Mouse (Mus musculus): Measurements from ENCODE around the gene Hgf. TPM values are rescaled to one million over a fixed set of nuclear protein-coding genes. Genes with fewer than 3 reads are reported as not detected.
A peak's percentile ranks its signal among the peaks of the same experiment; 100 is the strongest.

Hgf gene
- polyA plus RNA-seq, 1 experiment = 8.9 TPM

DNA sequence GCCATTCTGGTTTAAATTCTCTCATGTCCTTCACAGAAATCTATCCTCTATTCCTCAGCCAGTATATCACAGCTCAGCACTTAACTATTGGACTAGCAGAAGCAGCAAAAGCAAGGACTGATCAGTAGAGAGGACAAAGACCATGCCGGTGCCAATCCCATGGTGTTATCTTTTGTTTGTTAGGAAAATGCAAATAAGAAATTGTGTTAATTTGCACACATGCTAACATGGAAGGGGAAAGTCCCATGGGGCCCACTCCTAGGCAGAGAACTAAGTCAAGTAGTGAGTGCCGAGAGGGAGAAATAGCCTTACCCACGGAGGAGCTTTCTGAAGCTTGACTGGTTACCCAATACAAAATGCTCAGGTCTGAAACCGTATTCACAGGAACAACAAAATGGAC lies 42.4 kb downstream of the Hgf start:
- Histone ChIP-seq H3ac (ENCODE audit: control insufficient read depth, insufficient read length, low read depth) (no peak overlapping the region), H3K27me3 (ENCODE audit: control insufficient read depth, insufficient read depth, insufficient read length) (no peaks in the 10 kb centered on the region), H3K79me2 (ENCODE audit: control insufficient read depth, insufficient read depth) (no peaks in the 10 kb centered on the region), H3K4me3 (ENCODE audit: insufficient read depth, poor library complexity, severe bottlenecking) (no peak overlapping the region), H3K36me3 (ENCODE audit: control insufficient read depth, insufficient read depth) (no peaks in the 10 kb centered on the region), H3K79me3 (ENCODE audit: low read depth) (no peaks in the 10 kb centered on the region)
- TF ChIP-seq FOSL1 (IDR thresholded peaks at IDR 0.05; ENCODE audit: insufficient read depth, low read length, poor library complexity, severe bottlenecking) (no peak), USF1 (IDR thresholded peaks at IDR 0.05; ENCODE audit: low read depth) (no peak)

DNA sequence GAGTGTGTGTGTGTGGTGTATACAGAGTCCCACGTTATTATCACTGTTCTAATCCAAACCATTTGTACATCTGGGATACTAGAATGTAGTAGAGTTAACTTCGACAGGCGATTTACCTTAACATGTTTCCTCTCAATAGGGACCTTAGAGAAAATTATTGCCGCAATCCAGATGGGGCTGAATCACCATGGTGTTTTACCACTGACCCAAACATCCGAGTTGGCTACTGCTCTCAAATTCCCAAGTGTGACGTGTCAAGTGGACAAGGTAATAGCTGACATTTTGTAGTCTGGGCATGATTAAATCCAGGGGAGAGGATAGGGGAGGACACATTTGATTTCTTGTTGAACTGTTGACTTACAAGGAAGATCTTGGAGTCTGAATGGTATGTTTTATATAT lies 44.7 kb downstream of the Hgf start:
- Histone ChIP-seq H3ac (ENCODE audit: control insufficient read depth, insufficient read length, low read depth) (no peak overlapping the region), H3K36me3 (ENCODE audit: control insufficient read depth, insufficient read depth) (no peaks in the 10 kb centered on the region)

DNA sequence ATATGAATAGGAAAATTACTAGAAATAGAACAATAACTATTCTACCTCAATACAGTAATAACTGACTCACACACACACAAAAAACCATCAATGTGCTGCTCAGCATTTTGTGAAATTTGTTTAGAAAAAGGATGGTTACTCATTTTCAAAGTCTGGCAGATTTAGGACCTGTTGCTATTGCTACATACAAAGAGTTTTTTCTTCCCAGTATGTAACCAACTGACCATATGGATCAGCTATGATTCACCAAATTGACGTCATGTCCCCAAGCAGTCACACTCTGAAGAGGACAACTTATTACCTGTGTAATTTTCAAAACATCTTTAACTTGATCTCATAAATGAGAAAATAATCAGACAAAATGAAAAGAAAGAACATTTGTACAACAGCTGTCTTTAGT lies 48.2 kb downstream of the Hgf start:
- H3K79me2 ChIP-seq (ENCODE audit: control insufficient read depth, insufficient read depth) = no peaks in the 10 kb centered on the region
- TF ChIP-seq USF1 (IDR thresholded peaks at IDR 0.05; ENCODE audit: low read depth) (no peak), MAX (IDR thresholded peaks at IDR 0.05) (no peak), FOSL1 (IDR thresholded peaks at IDR 0.05; ENCODE audit: insufficient read depth, low read length, poor library complexity, severe bottlenecking) (no peak), MYOD1 (IDR thresholded peaks at IDR 0.05; ENCODE audit: control insufficient read depth, insufficient read length, low read depth) (peak; percentile 67), CEBPB (IDR thresholded peaks at IDR 0.05; ENCODE audit: low read depth) (peak; percentile 84)

More for the DNA sequence above, 44.7 kb downstream of the Hgf start:
- H3K27me3 ChIP-seq (ENCODE audit: control insufficient read depth, insufficient read depth, insufficient read length) = no peaks in the 10 kb centered on the region
- no peak overlapping the region for H3K4me3 ChIP-seq (ENCODE audit: insufficient read depth, poor library complexity, severe bottlenecking)
- TF ChIP-seq CEBPB (IDR thresholded peaks at IDR 0.05; ENCODE audit: low read depth) (peak; percentile 52), MAX (IDR thresholded peaks at IDR 0.05) (no peak)
- no peaks in the 10 kb centered on the region for H3K79me3 ChIP-seq (ENCODE audit: low read depth)
- H3K79me2 ChIP-seq (ENCODE audit: control insufficient read depth, insufficient read depth) = no peaks in the 10 kb centered on the region

DNA sequence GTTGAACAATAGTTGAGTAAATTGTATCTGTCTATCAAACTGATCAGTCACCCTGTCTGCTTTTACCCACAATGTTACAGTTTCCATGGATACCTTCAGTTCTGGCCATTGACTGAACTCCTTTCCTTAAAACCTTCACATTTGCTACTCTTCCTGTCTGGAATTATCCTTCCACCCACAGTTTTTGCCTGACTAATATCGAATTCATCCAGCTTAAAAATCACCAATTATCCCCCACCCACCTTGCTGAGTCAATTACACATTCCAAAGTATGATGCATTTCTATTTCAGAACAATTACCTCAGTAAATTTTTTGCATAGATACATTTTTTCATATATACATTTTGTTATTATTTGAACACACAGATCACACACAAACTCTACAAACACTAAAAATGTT lies 79.7 kb downstream of the Hgf start:
- no peaks in the 10 kb centered on the region for H3K27me3 ChIP-seq (ENCODE audit: control insufficient read depth, insufficient read depth, insufficient read length)
- no peaks in the 10 kb centered on the region for H3K36me3 ChIP-seq (ENCODE audit: control insufficient read depth, insufficient read depth)
- H3K79me2 ChIP-seq (ENCODE audit: control insufficient read depth, insufficient read depth) = no peaks in the 10 kb centered on the region
- no peak overlapping the region for H3K4me3 ChIP-seq (ENCODE audit: insufficient read depth, poor library complexity, severe bottlenecking)
- TF ChIP-seq FOSL1 (IDR thresholded peaks at IDR 0.05; ENCODE audit: insufficient read depth, low read length, poor library complexity, severe bottlenecking) (peak; percentile 27), CEBPB (IDR thresholded peaks at IDR 0.05; ENCODE audit: low read depth) (no peak)
- H3ac ChIP-seq (ENCODE audit: control insufficient read depth, insufficient read length, low read depth) = no peak overlapping the region
- no peaks in the 10 kb centered on the region for H3K79me3 ChIP-seq (ENCODE audit: low read depth)

More for the DNA sequence above, 48.2 kb downstream of the Hgf start:
- Histone ChIP-seq H3ac (ENCODE audit: control insufficient read depth, insufficient read length, low read depth) (no peak overlapping the region), H3K79me3 (ENCODE audit: low read depth) (no peaks in the 10 kb centered on the region), H3K27me3 (ENCODE audit: control insufficient read depth, insufficient read depth, insufficient read length) (no peaks in the 10 kb centered on the region), H3K36me3 (ENCODE audit: control insufficient read depth, insufficient read depth) (peaks cover 7% of the 10 kb centered on the region), H3K4me3 (ENCODE audit: insufficient read depth, poor library complexity, severe bottlenecking) (no peak overlapping the region)

DNA sequence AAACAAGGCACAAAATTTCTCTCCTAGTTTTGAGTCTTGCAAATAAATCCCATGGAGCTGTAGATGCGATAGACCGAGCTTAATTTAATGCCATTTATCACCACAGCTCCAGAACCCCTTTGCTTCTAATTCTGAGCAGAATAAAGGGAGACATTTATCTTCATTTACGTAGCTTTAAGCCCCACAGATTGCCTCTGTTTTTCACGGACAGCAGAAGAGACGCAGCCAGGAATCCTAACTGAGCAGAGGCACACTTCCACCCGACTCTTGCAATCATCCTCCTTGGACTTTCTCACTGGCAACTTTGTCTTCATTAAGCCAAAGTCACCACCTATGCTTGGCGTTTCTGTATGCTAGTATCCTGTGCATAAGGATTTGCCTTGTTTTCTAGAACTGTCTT lies 93.1 kb downstream of the Hgf start:
- no peaks in the 10 kb centered on the region for H3K27me3 ChIP-seq (ENCODE audit: control insufficient read depth, insufficient read depth, insufficient read length)
- H3K4me3 ChIP-seq (ENCODE audit: insufficient read depth, poor library complexity, severe bottlenecking) = no peak overlapping the region
- TF ChIP-seq USF1 (IDR thresholded peaks at IDR 0.05; ENCODE audit: low read depth) = no peak
- no peak for TF ChIP-seq MYOG (IDR thresholded peaks at IDR 0.05; ENCODE audit: control insufficient read depth, extremely low read depth, insufficient read length)
- TF ChIP-seq CEBPB (IDR thresholded peaks at IDR 0.05; ENCODE audit: low read depth) = no peak
- no peak for TF ChIP-seq FOSL1 (IDR thresholded peaks at IDR 0.05; ENCODE audit: insufficient read depth, low read length, poor library complexity, severe bottlenecking)
- TF ChIP-seq CTCF (IDR thresholded peaks at IDR 0.05; ENCODE audit: control insufficient read depth, insufficient read depth, insufficient read length) = no peak
- TF ChIP-seq MYOD1 (IDR thresholded peaks at IDR 0.05; ENCODE audit: control insufficient read depth, insufficient read length, low read depth) = no peak
- no peak for TF ChIP-seq MAX (IDR thresholded peaks at IDR 0.05)
- no peaks in the 10 kb centered on the region for H3K79me2 ChIP-seq (ENCODE audit: control insufficient read depth, insufficient read depth)
- H3ac ChIP-seq (ENCODE audit: control insufficient read depth, insufficient read length, low read depth) = no peak overlapping the region
- no peaks in the 10 kb centered on the region for H3K36me3 ChIP-seq (ENCODE audit: control insufficient read depth, insufficient read depth)
- H3K79me3 ChIP-seq (ENCODE audit: low read depth) = no peaks in the 10 kb centered on the region

DNA sequence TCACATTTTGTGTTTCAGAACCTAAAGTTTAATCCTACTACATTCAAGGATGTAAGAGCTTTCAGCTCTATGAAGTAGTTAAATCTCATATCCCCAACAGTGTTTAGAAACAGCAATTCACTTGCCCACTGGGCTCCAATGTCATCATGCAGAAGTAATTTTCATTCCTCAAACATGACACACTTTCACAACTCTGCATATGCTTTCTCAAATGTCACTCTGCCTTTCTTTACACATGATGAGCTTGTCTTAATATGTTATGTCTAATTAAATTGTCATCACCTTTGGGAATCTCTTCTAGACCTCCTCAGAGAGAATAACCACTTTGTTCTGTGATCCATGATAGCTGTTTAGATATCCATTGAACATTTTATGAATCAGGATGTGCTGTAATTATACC lies 94.4 kb downstream of the Hgf start:
- Histone ChIP-seq H3K4me3 (ENCODE audit: insufficient read depth, poor library complexity, severe bottlenecking) (no peak overlapping the region), H3K36me3 (ENCODE audit: control insufficient read depth, insufficient read depth) (no peaks in the 10 kb centered on the region), H3K27me3 (ENCODE audit: control insufficient read depth, insufficient read depth, insufficient read length) (no peaks in the 10 kb centered on the region), H3ac (ENCODE audit: control insufficient read depth, insufficient read length, low read depth) (no peak overlapping the region), H3K79me2 (ENCODE audit: control insufficient read depth, insufficient read depth) (no peaks in the 10 kb centered on the region), H3K79me3 (ENCODE audit: low read depth) (no peaks in the 10 kb centered on the region)
- TF ChIP-seq MYOD1 (IDR thresholded peaks at IDR 0.05; ENCODE audit: control insufficient read depth, insufficient read length, low read depth) (peak; percentile 23), MYOG (IDR thresholded peaks at IDR 0.05; ENCODE audit: control insufficient read depth, extremely low read depth, insufficient read length) (no peak), CEBPB (IDR thresholded peaks at IDR 0.05; ENCODE audit: low read depth) (peak; percentile 57), FOSL1 (IDR thresholded peaks at IDR 0.05; ENCODE audit: insufficient read depth, low read length, poor library complexity, severe bottlenecking) (no peak)

DNA sequence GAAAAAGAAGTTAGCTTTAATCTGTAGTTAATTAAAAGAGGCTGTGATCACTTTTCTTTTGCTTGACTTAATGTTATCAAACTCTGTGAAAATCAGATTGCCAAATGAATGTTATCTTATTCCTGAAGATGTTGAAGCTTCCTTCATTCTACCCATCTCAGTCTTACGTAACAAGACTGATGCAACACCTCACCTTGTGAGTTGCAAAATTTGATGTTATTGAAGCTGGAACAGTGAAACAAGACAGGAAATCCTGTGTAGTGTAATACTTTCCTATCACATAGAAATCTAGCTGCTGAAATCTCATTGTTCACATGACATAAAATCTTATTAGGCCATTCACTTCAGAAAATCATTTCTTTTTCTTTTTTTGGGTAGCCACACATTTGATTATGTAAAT lies 96.9 kb downstream of the Hgf start:
- TF ChIP-seq CEBPB (IDR thresholded peaks at IDR 0.05; ENCODE audit: low read depth) (no peak), MAX (IDR thresholded peaks at IDR 0.05) (no peak), CTCF (IDR thresholded peaks at IDR 0.05; ENCODE audit: control insufficient read depth, insufficient read depth, insufficient read length) (no peak), MYOG (IDR thresholded peaks at IDR 0.05; ENCODE audit: control insufficient read depth, extremely low read depth, insufficient read length) (no peak), MYOD1 (IDR thresholded peaks at IDR 0.05; ENCODE audit: control insufficient read depth, insufficient read length, low read depth) (no peak), FOSL1 (IDR thresholded peaks at IDR 0.05; ENCODE audit: insufficient read depth, low read length, poor library complexity, severe bottlenecking) (no peak), USF1 (IDR thresholded peaks at IDR 0.05; ENCODE audit: low read depth) (no peak)
- H3K36me3 ChIP-seq (ENCODE audit: control insufficient read depth, insufficient read depth) = no peaks in the 10 kb centered on the region
- H3ac ChIP-seq (ENCODE audit: control insufficient read depth, insufficient read length, low read depth) = no peak overlapping the region
- H3K4me3 ChIP-seq (ENCODE audit: insufficient read depth, poor library complexity, severe bottlenecking) = no peak overlapping the region
- no peaks in the 10 kb centered on the region for H3K27me3 ChIP-seq (ENCODE audit: control insufficient read depth, insufficient read depth, insufficient read length)
- no peaks in the 10 kb centered on the region for H3K79me2 ChIP-seq (ENCODE audit: control insufficient read depth, insufficient read depth)
- H3K79me3 ChIP-seq (ENCODE audit: low read depth) = no peaks in the 10 kb centered on the region

Data from C2C12 (cell line).